Mouse (Mus musculus): Measurements from ENCODE around the gene Gm37240. TPM values are rescaled to one million over a fixed set of nuclear protein-coding genes. Genes with fewer than 3 reads are reported as not detected.

Gene Gm37240
- total RNA-seq, 1 experiment: 1.2 TPM

DNA sequence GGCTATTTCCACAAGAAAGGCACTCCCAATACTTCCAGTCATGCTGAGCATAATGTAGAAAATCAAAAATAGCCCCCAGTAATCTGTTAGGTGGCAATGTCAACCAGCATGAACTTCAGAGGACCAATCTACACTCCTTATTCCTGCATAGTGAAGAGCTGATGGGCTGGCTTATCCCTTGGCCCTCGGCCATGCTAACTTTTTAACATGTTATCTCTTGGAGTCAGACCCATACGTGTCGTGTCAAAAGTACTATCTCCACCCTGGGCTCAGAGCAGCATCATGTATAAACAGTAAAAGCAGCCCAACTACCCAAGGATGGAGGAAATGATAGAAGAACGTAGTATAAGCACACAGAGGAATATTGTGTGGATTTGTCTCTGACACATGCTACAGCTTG, 1416.2 kb downstream of the Gm37240 start:
- TF ChIP-seq HCFC1 (IDR thresholded peaks at IDR 0.05; ENCODE audit: borderline replicate concordance, insufficient read depth, low read length) (no peak), ZC3H11A (IDR thresholded peaks at IDR 0.05; ENCODE audit: borderline replicate concordance, low read depth, low read length) (no peak), CHD2 (IDR thresholded peaks at IDR 0.05; ENCODE audit: low read depth, low read length) (no peak)
- in situ Hi-C loops (cut with MboI; ENCODE audit: low sequenced_read_pairs in 2 of 2, unreplicated experiment in 2 of 2): no loop called here
- H3K4me3 ChIP-seq (ENCODE audit: insufficient read depth in 1 of 2, low read depth in 1 of 2, low read length in 2 of 2, poor library complexity in 1 of 2, severe bottlenecking in 1 of 2): no peak overlapping the region
- no peak overlapping the region for H3K27ac ChIP-seq (ENCODE audit: insufficient read depth, low read depth, low read length, poor library complexity, severe bottlenecking)
- H3K36me3 ChIP-seq (ENCODE audit: control insufficient read depth, insufficient read depth, low read length, poor library complexity, severe bottlenecking): no peaks in the 10 kb centered on the region
- no peak for DNase-seq (ENCODE audit: low read depth, low spot score)
- H3K4me1 ChIP-seq (ENCODE audit: control insufficient read depth in 2 of 2, insufficient read depth in 2 of 2, low read length in 2 of 2, poor library complexity in 1 of 2): no peaks in the 10 kb centered on the region
- no peaks in the 10 kb centered on the region for H3K9me3 ChIP-seq (ENCODE audit: control insufficient read depth, insufficient read depth, low read depth, low read length)
- no peak overlapping the region for H3K9ac ChIP-seq (ENCODE audit: insufficient read depth, low read depth, low read length, poor library complexity, severe bottlenecking)

DNA sequence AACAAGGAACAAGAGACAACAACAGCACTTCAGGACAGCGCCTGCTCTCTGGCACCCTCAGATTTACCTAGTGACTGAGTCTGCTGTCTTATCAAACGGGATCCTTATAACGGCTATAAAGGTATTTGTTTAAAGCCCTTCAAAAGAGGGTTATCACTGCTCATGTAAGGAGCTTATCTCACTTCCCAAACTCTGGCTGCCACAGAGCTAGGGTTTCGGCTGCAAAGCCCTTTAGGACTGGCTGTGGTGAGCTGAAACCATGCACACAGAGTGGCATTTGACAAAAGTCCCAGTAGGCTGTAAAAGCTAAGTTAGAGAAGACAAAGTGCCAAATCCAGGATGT, 1419.2 kb downstream of the Gm37240 start:
- H3K27ac ChIP-seq (ENCODE audit: insufficient read depth, low read depth, low read length, poor library complexity, severe bottlenecking): no peak overlapping the region
- H3K9me3 ChIP-seq (ENCODE audit: control insufficient read depth, insufficient read depth, low read depth, low read length): no peaks in the 10 kb centered on the region
- TF ChIP-seq CHD2 (IDR thresholded peaks at IDR 0.05; ENCODE audit: low read depth, low read length) (no peak), MAFK (IDR thresholded peaks at IDR 0.05; ENCODE audit: insufficient read depth, low read depth, low read length) (no peak), HCFC1 (IDR thresholded peaks at IDR 0.05; ENCODE audit: borderline replicate concordance, insufficient read depth, low read length) (no peak), ZC3H11A (IDR thresholded peaks at IDR 0.05; ENCODE audit: borderline replicate concordance, low read depth, low read length) (no peak), ZNF384 (IDR thresholded peaks at IDR 0.05; ENCODE audit: low read depth, low read length) (no peak)
- DNase-seq (ENCODE audit: low read depth, low spot score): no peak
- no peak overlapping the region for H3K9ac ChIP-seq (ENCODE audit: insufficient read depth, low read depth, low read length, poor library complexity, severe bottlenecking)
- no peaks in the 10 kb centered on the region for H3K4me1 ChIP-seq (ENCODE audit: control insufficient read depth in 2 of 2, insufficient read depth in 2 of 2, low read length in 2 of 2, poor library complexity in 1 of 2)
- H3K4me3 ChIP-seq (ENCODE audit: insufficient read depth in 1 of 2, low read depth in 1 of 2, low read length in 2 of 2, poor library complexity in 1 of 2, severe bottlenecking in 1 of 2): no peak overlapping the region
- in situ Hi-C loops (cut with MboI; ENCODE audit: low sequenced_read_pairs in 2 of 2, unreplicated experiment in 2 of 2): no loop called here
- H3K36me3 ChIP-seq (ENCODE audit: control insufficient read depth, insufficient read depth, low read length, poor library complexity, severe bottlenecking): no peaks in the 10 kb centered on the region

DNA sequence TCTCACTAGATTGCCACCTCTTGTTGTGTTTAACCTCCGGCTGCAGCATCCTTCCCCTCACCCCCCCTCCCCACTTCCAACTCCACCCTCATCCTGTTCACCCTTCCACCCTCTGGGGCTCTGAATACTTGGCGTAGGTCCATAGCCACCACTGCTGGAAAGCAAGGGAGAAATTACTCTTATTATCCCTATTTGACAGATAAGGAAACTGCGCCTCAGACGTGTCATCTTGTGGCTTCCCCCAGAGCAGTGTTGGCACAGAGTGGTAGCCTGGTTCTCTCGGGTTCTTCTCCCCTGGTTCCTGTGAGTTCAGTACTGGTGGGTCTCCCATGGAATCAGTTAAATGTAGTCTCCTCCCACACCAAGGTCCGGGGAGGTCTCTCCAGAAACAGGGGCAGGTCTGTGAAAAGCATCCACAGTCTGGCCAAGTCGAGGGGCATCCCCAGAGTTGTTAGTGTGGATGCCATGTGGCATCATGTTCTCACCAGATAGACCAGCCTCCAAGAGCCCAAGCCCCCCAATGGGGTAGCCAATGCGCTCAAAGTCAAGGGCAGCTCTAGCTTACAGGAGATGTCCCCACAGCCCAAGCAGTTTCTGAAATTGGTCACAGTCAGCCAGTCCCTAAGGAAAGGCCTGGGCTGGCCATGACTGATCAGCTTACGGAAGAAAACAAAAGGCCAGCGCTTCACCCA, 1419.8 kb downstream of the Gm37240 start:
- no peak for TF ChIP-seq HCFC1 (IDR thresholded peaks at IDR 0.05; ENCODE audit: borderline replicate concordance, insufficient read depth, low read length)
- no peak for TF ChIP-seq MAFK (IDR thresholded peaks at IDR 0.05; ENCODE audit: insufficient read depth, low read depth, low read length)
- TF ChIP-seq ZC3H11A (IDR thresholded peaks at IDR 0.05; ENCODE audit: borderline replicate concordance, low read depth, low read length): no peak
- in situ Hi-C loops (cut with MboI; ENCODE audit: low sequenced_read_pairs in 2 of 2, unreplicated experiment in 2 of 2): no loop called here
- Histone ChIP-seq H3K9ac (ENCODE audit: insufficient read depth, low read depth, low read length, poor library complexity, severe bottlenecking) (no peak overlapping the region), H3K36me3 (ENCODE audit: control insufficient read depth, insufficient read depth, low read length, poor library complexity, severe bottlenecking) (no peaks in the 10 kb centered on the region), H3K4me3 (ENCODE audit: insufficient read depth in 1 of 2, low read depth in 1 of 2, low read length in 2 of 2, poor library complexity in 1 of 2, severe bottlenecking in 1 of 2) (no peak overlapping the region), H3K4me1 (ENCODE audit: control insufficient read depth in 2 of 2, insufficient read depth in 2 of 2, low read length in 2 of 2, poor library complexity in 1 of 2) (no peaks in the 10 kb centered on the region), H3K9me3 (ENCODE audit: control insufficient read depth, insufficient read depth, low read depth, low read length) (no peaks in the 10 kb centered on the region), H3K27ac (ENCODE audit: insufficient read depth, low read depth, low read length, poor library complexity, severe bottlenecking) (no peak overlapping the region)
- DNase-seq (ENCODE audit: low read depth, low spot score): no peak

DNA sequence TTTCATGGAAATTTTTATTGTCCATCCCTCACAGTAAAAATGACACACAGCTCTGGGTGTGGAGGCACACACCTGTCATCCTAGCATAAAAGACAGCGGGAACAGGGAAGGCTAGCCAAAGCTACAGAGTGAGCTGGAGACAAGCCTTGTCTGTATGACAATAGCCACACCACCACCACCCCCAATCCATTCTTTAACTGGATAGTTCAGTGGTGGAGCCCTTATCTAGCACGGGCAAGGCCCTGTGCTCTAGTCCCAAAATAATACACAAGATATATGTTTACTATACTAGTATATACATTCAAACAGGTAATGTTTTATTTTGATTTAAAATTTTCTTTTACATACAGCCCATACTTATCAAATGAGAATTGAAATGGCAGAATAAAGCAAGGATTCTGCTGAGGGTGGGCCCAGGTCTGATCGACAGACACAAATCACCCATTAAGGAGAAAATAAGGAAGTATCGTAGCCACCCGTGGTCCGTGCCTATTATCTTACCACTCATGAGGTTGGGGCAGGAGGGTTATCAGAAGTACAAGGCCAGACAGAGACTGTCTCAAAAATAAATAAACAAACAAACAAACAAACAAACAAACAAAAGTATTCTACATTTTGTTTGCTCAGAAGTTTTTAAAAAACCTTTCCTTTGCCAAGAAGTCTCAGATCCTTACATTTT, 1421.4 kb downstream of the Gm37240 start:
- Histone ChIP-seq H3K9me3 (ENCODE audit: control insufficient read depth, insufficient read depth, low read depth, low read length) (no peaks in the 10 kb centered on the region), H3K4me1 (ENCODE audit: control insufficient read depth in 2 of 2, insufficient read depth in 2 of 2, low read length in 2 of 2, poor library complexity in 1 of 2) (peaks cover 0 to 9% of the 10 kb centered on the region in 2 experiments; a peak in 1 of 4 replicates), H3K4me3 (ENCODE audit: insufficient read depth in 1 of 2, low read depth in 1 of 2, low read length in 2 of 2, poor library complexity in 1 of 2, severe bottlenecking in 1 of 2) (no peak overlapping the region), H3K36me3 (ENCODE audit: control insufficient read depth, insufficient read depth, low read length, poor library complexity, severe bottlenecking) (no peaks in the 10 kb centered on the region), H3K27ac (ENCODE audit: insufficient read depth, low read depth, low read length, poor library complexity, severe bottlenecking) (no peak overlapping the region), H3K9ac (ENCODE audit: insufficient read depth, low read depth, low read length, poor library complexity, severe bottlenecking) (no peak overlapping the region)
- TF ChIP-seq HCFC1 (IDR thresholded peaks at IDR 0.05; ENCODE audit: borderline replicate concordance, insufficient read depth, low read length) (no peak), MAFK (IDR thresholded peaks at IDR 0.05; ENCODE audit: insufficient read depth, low read depth, low read length) (no peak), ZC3H11A (IDR thresholded peaks at IDR 0.05; ENCODE audit: borderline replicate concordance, low read depth, low read length) (no peak), ZNF384 (IDR thresholded peaks at IDR 0.05; ENCODE audit: low read depth, low read length) (no peak), CHD2 (IDR thresholded peaks at IDR 0.05; ENCODE audit: low read depth, low read length) (no peak)
- in situ Hi-C loops (cut with MboI; ENCODE audit: low sequenced_read_pairs in 2 of 2, unreplicated experiment in 2 of 2): no loop called here
- DNase-seq (ENCODE audit: low read depth, low spot score): no peak

Measured in ES-E14 (cell line).